10 mouse cellular contexts compared by ENCODE assay signal in genomic region chr3:54551908-54552307, GRCm38 (mm10).
DNase-seq lines count a peak whose midpoint lies in the region; ATAC-seq lines count a peak whose summit lies in the region.
"Had no signal": no experiment of that assay in that cellular context is flagged by ENCODE, and none has a peak within 500 bp of the region (broad histone marks: within the 10 kb centered on the region; RNA-seq: fewer than 3 reads in every experiment).

No protein-coding gene starts in this region.

- H3K9ac ChIP-seq in heart, embryonic 13.5 days: no peak overlapping the region
- H3K9ac ChIP-seq: stomach, embryonic 15.5 days had no signal

- H3K27ac ChIP-seq in heart, embryonic 13.5 days (replicated peaks): peak overlapping the region; percentile 74
- H3K27ac ChIP-seq: stomach, embryonic 15.5 days had no signal

- H3K36me3 ChIP-seq in heart, embryonic 13.5 days: no peaks in the 10 kb centered on the region
- H3K36me3 ChIP-seq: stomach, embryonic 15.5 days had no signal

- no peak overlapping the region for H3K4me2 ChIP-seq in heart, embryonic 13.5 days
- H3K4me2 ChIP-seq: stomach, embryonic 15.5 days had no signal

- no peak overlapping the region for H3K4me3 ChIP-seq in heart, embryonic 13.5 days
- H3K4me3 ChIP-seq: stomach, embryonic 15.5 days had no signal

- H3K9me3 ChIP-seq in heart, embryonic 13.5 days: peaks cover 6% of the 10 kb centered on the region
- H3K9me3 ChIP-seq: stomach, embryonic 15.5 days had no signal

- DNase-seq in gastrocnemius, adult 18-20 months (ENCODE audit: low spot score): peak; percentile 2
- no peak for DNase-seq in gastrocnemius, adult 8-10 months (ENCODE audit: low spot score in 2 of 2)
- peak; percentile 23 to 26 for DNase-seq in right cerebral cortex, postnatal 10 days (ENCODE audit: low spot score in 2 of 2)
- no peak for DNase-seq in right cerebral cortex, postnatal 4 days
- peak; percentile 29 for DNase-seq in skeletal muscle tissue, adult 2 months (ENCODE audit: low read depth, low spot score)
- no peak for DNase-seq in spleen, adult 18-20 months
- no peak for DNase-seq in thymus, postnatal 25 days

- 52% methylated on average over 9 of the region's 9 CpGs for WGBS in heart, embryonic 13.5 days

- H3K4me1 ChIP-seq in heart, embryonic 13.5 days: peaks cover 5% of the 10 kb centered on the region; the same call in 1 of the 2 replicates
- H3K4me1 ChIP-seq: stomach, embryonic 15.5 days had no signal

- H3K27me3 ChIP-seq in heart, embryonic 13.5 days (replicated peaks): no peaks in the 10 kb centered on the region
- H3K27me3 ChIP-seq: stomach, embryonic 15.5 days had no signal

- ATAC-seq in heart, embryonic 13.5 days (ENCODE audit: extremely low read depth, insufficient number of reproducible peaks, low FRiP score, low TSS enrichment): peak; percentile 42; the same call in 1 of the 2 replicates
- ATAC-seq: intestine, postnatal 0 days had no signal

Comparison
In these comparisons a context has a peak if more than half of its experiments do, and no peak if none do; other contexts are left out.
1. DNase-seq: peak in gastrocnemius, adult 18-20 months (single experiment), right cerebral cortex, postnatal 10 days (2 of 2) and skeletal muscle tissue, adult 2 months (single experiment); none in gastrocnemius, adult 8-10 months (0 of 2), right cerebral cortex, postnatal 4 days (single experiment), spleen, adult 18-20 months (0 of 2) and thymus, postnatal 25 days (single experiment).